Mouse (Mus musculus) liver, embryonic 14 days (tissue): Measurements from ENCODE around the gene C87499. TPM values are rescaled to one million over a fixed set of nuclear protein-coding genes. Genes with fewer than 3 reads are reported as not detected.

Source experiments
- polyA plus RNA-seq: library from polyadenylated mRNA; depleted of rRNA; stranded (reverse); fragments of >200 nt; gene quantifications from 2 replicates; pipeline ENCODE4 v1.2.3, GENCODE M21; 2012; rRNA removed

C87499 gene
- polyA plus RNA-seq = not detected in 2 replicates

DNA sequence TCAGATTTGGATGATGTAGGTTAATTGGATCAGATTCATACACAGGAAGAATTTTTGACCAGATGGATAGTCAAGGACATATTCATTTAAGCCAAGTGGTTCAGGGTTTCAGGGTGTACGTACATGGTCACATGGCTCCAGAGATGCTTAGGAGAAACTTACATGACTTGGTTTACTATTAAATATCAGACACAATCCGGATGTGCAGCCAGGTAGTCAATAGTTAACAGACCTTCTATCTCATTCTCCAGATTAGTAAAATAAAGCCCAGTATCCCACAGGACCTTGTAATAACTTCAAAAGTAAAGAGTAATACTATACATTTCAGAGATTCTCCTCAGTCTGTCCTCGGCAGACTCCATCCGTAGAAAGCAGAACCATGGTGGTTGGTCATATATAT, at the start of gene C87499:
C87499 (minus strand) TSS at position 101 of the 400 bp plus-strand sequence.

DNA sequence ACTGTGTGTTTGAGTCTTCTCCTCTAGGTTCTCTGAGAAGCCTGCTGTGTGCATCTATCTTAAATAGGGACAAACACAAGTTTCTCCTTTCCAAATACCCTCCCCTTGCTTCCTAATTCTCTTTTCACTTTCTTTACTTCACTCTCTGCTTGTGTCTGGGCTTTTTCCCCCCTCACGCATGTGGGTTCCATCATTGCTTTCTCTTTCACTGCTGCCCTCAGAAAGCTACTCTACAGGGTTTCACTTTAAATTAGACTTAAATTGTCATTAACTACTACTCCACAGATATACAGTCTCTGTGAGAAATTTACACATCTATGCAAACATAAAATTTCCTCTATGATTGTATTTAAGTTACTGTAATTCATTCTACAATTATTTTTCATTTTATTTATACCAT, 49.6 kb upstream of the C87499 start, which contains the start of gene Ifna2:
Ifna2 (minus strand) TSS at position 101 of the 400 bp plus-strand sequence.

DNA sequence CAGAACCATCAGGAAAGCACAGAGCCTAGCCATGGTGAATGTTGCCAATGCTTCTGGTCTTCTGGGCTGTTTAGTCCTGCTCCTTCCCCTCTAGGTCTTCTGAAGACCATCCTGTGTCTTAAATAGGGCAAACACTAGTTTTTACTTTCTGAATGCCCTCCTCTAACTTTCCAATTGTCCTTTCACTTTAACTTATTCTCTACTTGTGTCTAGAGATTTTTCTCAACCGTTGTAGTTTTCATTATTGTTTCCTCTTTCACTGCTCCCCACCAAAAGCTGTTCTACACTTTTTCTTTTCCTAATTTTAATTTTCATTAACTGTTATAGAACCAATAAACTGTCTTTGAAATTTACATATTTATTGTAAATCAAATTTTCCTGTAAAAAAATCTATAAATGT, 42.6 kb upstream of the C87499 start, which contains the start of gene Ifna16:
Ifna16 (minus strand) TSS at position 101 of the 400 bp plus-strand sequence.

DNA sequence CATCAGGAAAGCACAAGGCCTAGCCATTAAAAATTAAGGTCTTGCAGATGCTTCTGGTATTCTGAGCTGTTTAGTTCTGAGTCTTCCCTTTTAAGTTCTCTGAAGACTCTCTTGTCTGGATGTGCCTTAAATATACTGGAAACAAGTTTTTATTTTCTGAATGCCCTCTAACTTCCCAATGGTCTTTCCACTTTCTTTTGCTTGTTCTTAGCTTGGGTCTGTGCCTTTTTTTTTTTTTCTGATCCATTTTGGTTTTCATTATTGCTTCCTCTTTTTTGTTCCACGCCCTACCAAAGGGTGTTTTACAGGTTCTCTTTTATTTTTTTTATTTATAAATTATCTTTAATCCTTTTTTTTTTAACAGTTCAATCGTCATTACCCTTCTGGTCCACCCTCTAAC, 10.1 kb upstream of the C87499 start, which contains the start of gene Ifna13:
Ifna13 (minus strand) TSS at position 101 of the 400 bp plus-strand sequence.

DNA sequence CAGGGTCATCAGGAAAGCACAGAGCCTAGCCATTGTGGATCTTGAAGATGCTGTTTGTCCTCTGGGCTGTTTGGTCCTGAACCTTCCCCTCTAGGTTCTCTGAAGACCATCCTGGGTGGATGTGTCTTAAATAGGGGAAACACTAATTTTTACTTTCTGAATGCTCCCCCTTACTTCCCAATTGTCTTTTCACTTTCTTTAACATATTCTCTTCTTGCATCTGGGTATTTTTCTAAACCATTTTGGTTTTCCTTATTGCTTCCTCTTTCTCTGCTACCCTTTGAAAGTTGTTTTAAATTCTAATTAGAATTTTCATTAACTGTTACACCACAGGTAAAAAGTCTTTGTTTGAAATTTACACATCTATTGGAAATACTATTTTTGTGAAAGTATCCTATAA, 30.9 kb downstream of the C87499 start, which contains the start of gene Ifna12:
Ifna12 (minus strand) TSS at position 101 of the 400 bp plus-strand sequence.

DNA sequence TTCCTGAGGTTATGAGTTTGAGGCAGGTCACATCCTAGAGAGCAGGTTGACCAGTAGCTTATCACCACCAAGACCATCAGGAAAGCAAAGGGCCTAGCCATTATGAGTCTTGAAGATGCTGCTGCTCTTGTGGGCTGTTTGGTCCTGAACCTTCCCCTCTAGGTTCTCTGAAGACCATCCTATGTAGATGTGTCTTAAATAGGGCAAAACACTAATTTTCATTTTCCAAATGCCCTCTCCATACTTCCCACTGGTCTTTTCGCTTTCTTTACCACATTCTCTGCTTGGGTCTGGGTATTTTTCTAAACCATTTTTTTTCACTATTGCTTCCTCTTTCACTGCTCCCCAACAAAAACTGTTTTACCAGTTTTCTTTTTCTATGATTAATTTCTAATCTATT, 41.9 kb downstream of the C87499 start, which contains the start of gene Ifna9:
Ifna9 (minus strand) TSS at position 101 of the 400 bp plus-strand sequence.

Other genes with a start within 250 kb of the C87499 start
- gene Hacd4, start 195.5 kb downstream of the C87499 start, polyA plus RNA-seq = 1.2 and 1.7 TPM in 2 replicates
- not detected in 2 replicates for gene Ifnb1, start 111.6 kb downstream of the C87499 start, polyA plus RNA-seq
- not detected in 2 replicates for gene Ifna15, start 76.2 kb downstream of the C87499 start, polyA plus RNA-seq
- gene Ifna14, start 62.6 kb downstream of the C87499 start, polyA plus RNA-seq = not detected in 2 replicates
- gene Ifna9, start 42.0 kb downstream of the C87499 start, polyA plus RNA-seq = not detected in 2 replicates
- not detected in 2 replicates for gene Ifna12, start 31.0 kb downstream of the C87499 start, polyA plus RNA-seq
- gene Ifna13, start 10.0 kb upstream of the C87499 start, polyA plus RNA-seq = not detected in 2 replicates
- gene Ifna16, start 42.5 kb upstream of the C87499 start, polyA plus RNA-seq = not detected in 2 replicates
- gene Ifna2, start 49.5 kb upstream of the C87499 start, polyA plus RNA-seq = not detected in 2 replicates
- gene Ifnab, start 56.9 kb upstream of the C87499 start, polyA plus RNA-seq = 0.06 TPM in 1 of 2 replicates, not detected in the other
- 0.06 and 0.10 TPM in 2 replicates for gene Gm26566, start 87.4 kb upstream of the C87499 start, polyA plus RNA-seq
- 9.1 and 11.2 TPM in 2 replicates for gene Klhl9, start 88.1 kb upstream of the C87499 start, polyA plus RNA-seq
- gene Gm13271, start 120.5 kb upstream of the C87499 start, polyA plus RNA-seq = not detected in 2 replicates
- not detected in 2 replicates for gene Gm13283, start 125.7 kb upstream of the C87499 start, polyA plus RNA-seq
- gene Gm13290, start 139.4 kb upstream of the C87499 start, polyA plus RNA-seq = not detected in 2 replicates
- not detected in 2 replicates for gene Gm13289, start 142.5 kb upstream of the C87499 start, polyA plus RNA-seq
- gene Gm13272, start 145.4 kb upstream of the C87499 start, polyA plus RNA-seq = not detected in 2 replicates
- gene Ifnz, start 147.7 kb upstream of the C87499 start, polyA plus RNA-seq = 0.01 TPM in 1 of 2 replicates, not detected in the other
- not detected in 2 replicates for gene Gm13276, start 151.3 kb upstream of the C87499 start, polyA plus RNA-seq
- not detected in 2 replicates for gene Gm13277, start 154.2 kb upstream of the C87499 start, polyA plus RNA-seq
- gene Gm13278, start 157.1 kb upstream of the C87499 start, polyA plus RNA-seq = not detected in 2 replicates
- 0.06 TPM in 1 of 2 replicates, not detected in the other for gene Gm13275, start 160.1 kb upstream of the C87499 start, polyA plus RNA-seq
- gene Gm13279, start 163.0 kb upstream of the C87499 start, polyA plus RNA-seq = not detected in 2 replicates
- gene Gm13285, start 165.3 kb upstream of the C87499 start, polyA plus RNA-seq = not detected in 2 replicates
- gene Gm13287, start 168.8 kb upstream of the C87499 start, polyA plus RNA-seq = not detected in 2 replicates
- not detected in 2 replicates for gene Gm13288, start 171.1 kb upstream of the C87499 start, polyA plus RNA-seq
- gene Ifna7, start 181.8 kb upstream of the C87499 start, polyA plus RNA-seq = not detected in 2 replicates
- not detected in 2 replicates for gene Ifna11, start 185.5 kb upstream of the C87499 start, polyA plus RNA-seq
- gene Ifna6, start 193.0 kb upstream of the C87499 start, polyA plus RNA-seq = not detected in 2 replicates
- gene Ifna5, start 201.1 kb upstream of the C87499 start, polyA plus RNA-seq = not detected in 2 replicates
- not detected in 2 replicates for gene Ifna4, start 207.4 kb upstream of the C87499 start, polyA plus RNA-seq
- gene Ifna1, start 215.7 kb upstream of the C87499 start, polyA plus RNA-seq = not detected in 2 replicates
- gene Ifne, start 245.8 kb upstream of the C87499 start, polyA plus RNA-seq = not detected in 2 replicates